Mouse (Mus musculus): ENCODE measurements around the gene Megf6.

The Megf6 gene

GRCm38 (mm10) chr4:154217711-154218350 is 47.3 kb downstream of the Megf6 start:
- peak; percentile 43 for DNase-seq

GRCm38 (mm10) chr4:154222773-154223172 is 52.2 kb downstream of the Megf6 start:
- no peak for DNase-seq

GRCm38 (mm10) chr4:154224267-154224969 is 53.9 kb downstream of the Megf6 start:
- DNase-seq = no peak

GRCm38 (mm10) chr4:154224970-154225309 is 54.4 kb downstream of the Megf6 start:
- DNase-seq = no peak

GRCm38 (mm10) chr4:154226678-154227077 is 56.1 kb downstream of the Megf6 start:
- no peak for DNase-seq

GRCm38 (mm10) chr4:154228336-154228735 is 57.8 kb downstream of the Megf6 start:
- no peak for DNase-seq

- no peak for DNase-seq
Observed at GRCm38 (mm10) chr4:154229569-154229968, 59.0 kb downstream of the Megf6 start.

GRCm38 (mm10) chr4:154231380-154231779 is 60.9 kb downstream of the Megf6 start:
- no peak for DNase-seq

- DNase-seq = no peak
Observed at GRCm38 (mm10) chr4:154232295-154232694, 61.8 kb downstream of the Megf6 start.

- DNase-seq = no peak
Observed at GRCm38 (mm10) chr4:154236001-154236400, 65.5 kb downstream of the Megf6 start.

GRCm38 (mm10) chr4:154236893-154237292 is 66.4 kb downstream of the Megf6 start:
- DNase-seq = no peak

GRCm38 (mm10) chr4:154237306-154237705 is 66.8 kb downstream of the Megf6 start:
- DNase-seq = no peak

GRCm38 (mm10) chr4:154239199-154239598 is 68.7 kb downstream of the Megf6 start:
- DNase-seq = no peak

- DNase-seq = no peak
Observed at GRCm38 (mm10) chr4:154240608-154241007, 70.1 kb downstream of the Megf6 start.

- no peak for DNase-seq
Observed at GRCm38 (mm10) chr4:154245342-154245741, 74.8 kb downstream of the Megf6 start.

- peak; percentile 56 for DNase-seq
Observed at GRCm38 (mm10) chr4:154246115-154247040, 75.8 kb downstream of the Megf6 start.

GRCm38 (mm10) chr4:154247207-154248091 is 76.9 kb downstream of the Megf6 start:
- no peak for DNase-seq

- no peak for DNase-seq
Observed at GRCm38 (mm10) chr4:154248092-154248805, 77.7 kb downstream of the Megf6 start.

- DNase-seq = no peak
Observed at GRCm38 (mm10) chr4:154249316-154249715, 78.8 kb downstream of the Megf6 start.

- DNase-seq = no peak
Observed at GRCm38 (mm10) chr4:154252537-154253255, 82.2 kb downstream of the Megf6 start.

- no peak for DNase-seq
Observed at GRCm38 (mm10) chr4:154260755-154261154, 90.2 kb downstream of the Megf6 start.

Data from cerebellum, adult 8-10 months (tissue).